Mouse (Mus musculus) adrenal gland, postnatal 14 days (tissue): ENCODE results near the gene Tspan32. TPM values are rescaled to one million over a fixed set of nuclear protein-coding genes. Genes with fewer than 3 reads are reported as not detected.

ENCODE experiments used
- DNase-seq: peaks from one replicate; pipeline ENCODE4 v3.0.0; 2021; ENCODE audit warnings: mixed read lengths
- total RNA-seq: library from RNA; stranded (reverse); gene quantifications from 2 replicates; pipeline ENCODE4 v1.2.3, GENCODE M21; 2021

Gene Tspan32
- total RNA-seq, 1 experiment from 2014 or later: 2.0 TPM

GRCm38 (mm10) chr7:143033581-143033980 is 28.7 kb downstream of the Tspan32 start:
- peak; percentile 31 for DNase-seq

GRCm38 (mm10) chr7:143034112-143034511 is 29.3 kb downstream of the Tspan32 start:
- DNase-seq: no peak

GRCm38 (mm10) chr7:143034519-143035450 is 29.9 kb downstream of the Tspan32 start:
- no peak for DNase-seq

GRCm38 (mm10) chr7:143036787-143037186 is 31.9 kb downstream of the Tspan32 start:
- DNase-seq: no peak

GRCm38 (mm10) chr7:143037306-143037705 is 32.5 kb downstream of the Tspan32 start:
- DNase-seq: no peak

DNA sequence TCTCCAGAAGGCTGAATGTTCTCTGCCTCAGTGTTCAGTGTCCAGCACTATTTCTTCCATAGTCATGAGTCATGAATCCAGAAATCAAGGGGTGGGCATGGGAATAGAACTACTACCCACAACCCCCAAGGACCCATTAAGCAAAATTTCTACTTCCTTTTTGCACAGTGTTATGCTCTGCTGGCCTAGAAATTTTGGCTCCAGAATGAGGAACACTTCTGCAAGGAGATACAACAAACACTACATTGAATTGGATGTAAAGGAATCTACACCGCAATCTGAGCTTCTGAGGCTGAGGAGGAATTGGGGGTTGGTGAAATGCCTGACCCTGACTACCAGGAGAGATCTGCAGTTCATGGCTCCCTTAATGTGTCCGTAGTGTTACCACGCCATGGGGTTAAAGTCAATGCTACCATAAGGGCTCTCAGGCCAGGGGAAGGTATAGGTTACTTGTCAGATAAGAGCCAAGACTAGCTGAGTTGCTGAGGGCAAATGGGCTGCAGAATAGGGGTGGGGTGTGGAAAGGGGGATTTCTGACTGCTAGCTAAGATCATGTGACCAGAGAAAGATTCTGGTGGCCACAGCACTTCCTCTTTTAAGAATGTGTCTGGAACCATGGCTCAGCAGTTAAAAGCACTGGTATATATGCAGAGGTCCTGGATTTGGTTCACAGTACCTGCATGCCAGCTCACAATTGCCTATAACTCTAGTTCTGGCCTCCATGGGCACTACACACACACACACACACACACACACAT is 33.5 kb downstream of the Tspan32 start:
- DNase-seq: no peak

- DNase-seq: no peak
These were observed 35.7 kb downstream of the Tspan32 start for GRCm38 (mm10) chr7:143040561-143040960.

GRCm38 (mm10) chr7:143041138-143041822 is 36.4 kb downstream of the Tspan32 start:
- no peak for DNase-seq

DNA sequence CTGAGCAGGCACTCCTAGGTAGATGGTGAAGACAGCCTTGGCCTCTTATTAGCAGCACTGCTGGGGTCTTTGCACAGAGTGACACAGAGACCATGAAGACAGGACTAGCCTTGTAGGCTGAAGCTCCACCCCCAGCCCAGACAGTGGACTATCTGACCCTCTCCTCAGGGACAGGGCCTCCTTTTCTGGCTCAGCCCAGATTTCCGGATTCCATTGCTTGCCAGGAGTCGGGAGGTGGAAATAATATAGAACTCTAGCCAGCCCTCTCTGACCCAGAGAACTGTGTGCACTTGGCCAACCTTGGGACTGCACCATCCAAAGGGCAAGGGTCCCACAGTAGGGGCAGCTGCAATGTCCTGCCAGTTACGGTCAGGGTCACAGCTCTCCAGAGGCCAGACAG is 37.2 kb downstream of the Tspan32 start:
- DNase-seq: peak; percentile 86

DNA sequence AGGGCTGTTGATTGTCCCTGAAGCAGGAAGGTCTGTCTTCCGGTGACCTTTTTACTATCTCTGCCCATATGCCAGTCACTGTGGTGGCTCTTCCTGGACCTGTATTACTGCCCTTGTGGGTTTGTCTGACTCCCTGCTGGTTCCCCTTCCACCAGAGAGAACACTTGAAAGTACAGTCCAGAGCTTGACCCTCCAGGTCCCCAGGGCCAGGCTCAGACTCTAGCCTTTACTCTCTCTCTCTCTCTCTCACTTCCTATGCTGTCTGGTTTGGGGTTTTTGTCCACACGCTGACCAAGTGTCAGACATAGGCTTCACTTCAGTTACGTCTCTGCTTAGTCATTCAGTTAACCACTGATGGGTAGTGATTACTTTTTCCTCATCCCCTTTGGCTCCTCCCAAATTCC is 38.1 kb downstream of the Tspan32 start:
- no peak for DNase-seq

- DNase-seq: no peak
These were observed 39.4 kb downstream of the Tspan32 start for GRCm38 (mm10) chr7:143044049-143044825.

- no peak for DNase-seq
These were observed 40.0 kb downstream of the Tspan32 start for GRCm38 (mm10) chr7:143044826-143045206.

GRCm38 (mm10) chr7:143046358-143046757 is 41.5 kb downstream of the Tspan32 start:
- no peak for DNase-seq

DNA sequence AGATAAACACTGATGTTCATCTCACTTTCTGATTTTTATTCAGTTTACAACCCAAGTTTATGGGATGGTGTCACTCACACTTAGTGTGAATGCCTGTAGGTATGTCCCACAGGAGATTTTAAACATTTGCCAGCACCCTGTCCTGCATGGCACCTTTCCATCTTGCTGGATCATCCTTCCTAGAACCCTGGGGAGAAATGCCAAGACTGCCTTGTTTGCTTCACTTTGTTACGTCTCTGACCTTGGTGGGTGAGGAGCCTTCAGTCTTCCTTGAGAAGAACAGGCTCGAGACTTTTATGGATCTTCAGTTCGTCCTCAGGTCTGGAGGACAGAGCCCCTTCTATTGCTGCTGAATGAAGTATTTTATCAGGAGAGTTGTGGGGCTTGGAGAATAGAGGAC is 44.5 kb downstream of the Tspan32 start:
- DNase-seq: peak; percentile 38

GRCm38 (mm10) chr7:143049841-143050816 is 45.3 kb downstream of the Tspan32 start:
- DNase-seq: peak; percentile 92

GRCm38 (mm10) chr7:143051316-143051715 is 46.5 kb downstream of the Tspan32 start:
- DNase-seq: no peak

GRCm38 (mm10) chr7:143052626-143053007 is 47.8 kb downstream of the Tspan32 start, which contains the start of gene Cd81:
Gene Cd81, plus strand, starts transcription at chr7:143052739.
- DNase-seq: peak; percentile 97

- DNase-seq: peak; percentile 84
These were observed 48.4 kb downstream of the Tspan32 start for GRCm38 (mm10) chr7:143053008-143053899.

- DNase-seq: peak; percentile 40
These were observed 49.2 kb downstream of the Tspan32 start for GRCm38 (mm10) chr7:143053961-143054611.
